Mouse (Mus musculus) ES-E14 (cell line): Measurements from ENCODE around the gene Tfip11.

Experiments used
- CHD2 ChIP-seq: IDR thresholded peaks from 2 replicates; pipeline ENCODE4 v1.6.1; 2014; ENCODE audit warnings: mild to moderate bottlenecking, low read depth, low read length, inconsistent platforms
- HCFC1 ChIP-seq: IDR thresholded peaks from 2 replicates; pipeline ENCODE4 v1.6.1; 2012; ENCODE audit warnings: low read length, inconsistent platforms, borderline replicate concordance; ENCODE audit not compliant: insufficient read depth
- MAFK ChIP-seq: IDR thresholded peaks from 2 replicates; pipeline ENCODE4 v1.6.1; 2014; ENCODE audit warnings: mild to moderate bottlenecking, low read depth, low read length, inconsistent platforms; ENCODE audit not compliant: insufficient read depth
- ZNF384 ChIP-seq: IDR thresholded peaks from 2 replicates; pipeline ENCODE4 v1.6.1; 2012; ENCODE audit warnings: low read depth, low read length, inconsistent platforms

DNA sequence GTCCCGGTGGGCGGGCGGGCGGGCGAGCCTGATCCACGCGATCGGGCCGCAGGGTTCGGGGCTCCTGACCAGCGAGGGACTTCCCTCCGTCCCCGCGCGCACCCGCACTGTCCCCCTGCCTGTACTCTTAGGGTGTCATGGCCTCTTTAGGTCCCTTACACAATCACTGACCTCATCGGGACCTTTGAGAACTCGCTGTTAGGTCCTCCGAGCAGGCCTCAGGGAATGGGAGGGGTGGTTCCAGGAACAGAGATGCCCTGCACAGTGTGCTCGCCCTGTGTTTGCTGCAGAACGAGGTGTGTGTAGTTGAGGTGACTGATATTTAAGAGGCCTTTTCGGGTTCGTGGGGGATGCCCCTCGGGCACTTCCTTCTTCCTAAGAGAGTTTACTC, 17.0 kb downstream of the Tfip11 start:
- no peak for TF ChIP-seq ZNF384
- TF ChIP-seq HCFC1, result no peak
- TF ChIP-seq CHD2, result no peak
- TF ChIP-seq MAFK, result no peak
